Mouse (Mus musculus) T-helper 1 cell (primary cell): ENCODE results near the gene Kmt2a.

Experiments
- in situ Hi-C: fragments of 300-600 bp; cut with MboI, MseI; formaldehyde crosslinking; loops from one replicate; pipeline ENCODE4 v1.15.1; 2025; ENCODE audit warnings: high pct_unique_total_duplicates

Kmt2a gene

DNA sequence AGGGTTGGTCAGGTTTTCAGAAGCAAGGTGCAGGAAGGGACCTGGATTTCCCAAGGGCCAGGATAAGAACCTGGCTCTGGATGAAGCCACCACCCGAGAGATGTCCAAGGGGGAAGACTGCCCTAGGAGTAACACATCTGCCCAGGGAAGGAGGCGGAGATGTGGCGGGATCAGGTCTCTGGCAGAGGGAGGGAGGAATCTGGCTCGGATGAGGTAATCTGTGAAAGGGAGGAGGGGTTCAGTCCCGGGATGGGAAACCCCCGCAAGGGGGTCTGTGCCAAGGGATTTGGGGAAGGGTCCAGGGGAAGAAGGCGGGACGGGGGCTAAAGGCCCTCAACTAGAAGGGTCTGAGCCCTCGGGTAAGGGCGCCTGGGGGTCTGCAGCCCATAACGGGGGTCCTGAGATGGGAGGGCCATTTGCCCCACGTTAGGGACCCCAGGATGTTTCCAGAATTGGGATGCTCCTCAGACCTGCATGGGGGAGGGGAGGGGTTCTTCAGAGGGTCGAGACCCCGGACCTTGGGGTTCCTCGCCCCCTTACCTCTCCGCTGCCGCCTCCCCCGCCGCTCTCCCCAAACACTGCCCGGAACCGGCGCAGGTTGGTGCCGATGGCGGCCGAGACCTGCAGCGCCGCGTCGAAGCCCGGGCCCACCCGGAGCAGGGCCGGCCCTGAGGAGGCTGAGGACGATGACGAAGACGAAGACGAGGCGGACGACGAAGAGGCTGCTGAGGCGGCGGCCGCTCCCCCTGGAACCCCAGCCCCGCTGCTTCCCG lies 601 bp downstream of the Kmt2a start:
- in situ Hi-C loops, result no loop called here

DNA sequence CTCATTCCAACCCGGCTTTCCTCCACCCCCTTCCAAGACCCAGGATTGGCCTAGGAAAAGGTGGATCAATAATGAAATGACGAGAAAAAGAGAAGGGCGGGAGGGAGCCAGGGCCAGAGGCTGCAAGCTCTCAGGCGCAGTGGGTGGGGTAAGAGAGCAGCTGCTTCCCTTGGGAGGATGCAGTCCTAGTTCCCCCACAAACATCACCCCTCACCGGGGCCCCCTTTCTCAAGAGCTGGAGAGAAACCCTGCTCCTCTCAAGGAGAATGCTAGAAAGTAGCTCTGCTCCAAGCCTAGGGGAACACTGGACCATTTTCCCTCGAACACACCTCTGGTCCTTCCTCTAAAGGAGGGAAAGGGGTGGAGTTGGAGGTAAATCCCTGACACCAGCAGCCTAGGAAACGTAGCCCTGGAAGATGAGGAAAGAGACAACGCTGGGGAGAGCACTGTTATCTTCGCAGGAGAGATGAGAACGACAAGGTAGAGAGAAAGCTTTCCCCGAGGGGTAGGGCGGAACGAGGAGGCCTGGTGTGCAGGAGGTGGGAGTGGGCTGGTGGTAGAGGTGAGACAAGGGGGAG lies 1.3 kb downstream of the Kmt2a start:
- in situ Hi-C loops, result loop anchor here (5.0 kb wide), 1 partner anchor 37 kb away; no protein-coding TSS in a partner anchor

DNA sequence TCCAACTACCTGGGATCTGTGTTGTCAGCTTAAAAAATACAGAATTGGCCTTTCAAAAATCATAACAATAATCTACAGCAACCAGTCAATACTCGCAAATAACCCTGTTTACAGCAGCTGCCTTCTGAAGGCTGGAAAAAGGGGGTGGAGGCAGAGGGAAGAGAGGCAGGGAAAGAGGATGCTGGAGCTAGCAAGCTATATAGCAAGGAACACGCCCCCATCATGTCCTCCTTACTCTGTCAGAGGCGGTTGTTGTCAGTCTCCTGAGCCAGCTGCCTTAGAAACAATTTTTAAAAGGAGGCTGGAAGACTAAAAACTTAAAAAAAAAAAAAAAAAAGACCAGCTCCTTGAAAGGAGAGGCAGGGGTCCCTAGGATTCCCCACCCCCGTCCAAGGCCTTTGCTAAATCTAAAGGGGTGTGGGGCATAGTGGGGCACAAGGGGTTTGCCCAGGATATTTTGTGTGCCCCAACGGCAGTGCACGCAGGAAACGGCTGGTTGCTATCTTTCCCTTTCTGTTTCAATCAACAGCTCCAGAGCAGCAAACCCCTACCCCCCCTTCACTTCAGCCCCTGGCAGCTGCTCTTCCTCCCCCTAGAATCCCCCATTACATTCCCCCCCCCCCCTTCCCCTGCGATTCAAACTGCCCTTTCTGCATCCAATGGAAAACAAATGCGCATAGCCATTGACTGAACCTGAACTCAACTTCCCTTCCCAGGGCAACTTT lies 2.2 kb downstream of the Kmt2a start:
- in situ Hi-C loops, result loop anchor here (5.0 kb wide), 1 partner anchor 37 kb away; no protein-coding TSS in a partner anchor

DNA sequence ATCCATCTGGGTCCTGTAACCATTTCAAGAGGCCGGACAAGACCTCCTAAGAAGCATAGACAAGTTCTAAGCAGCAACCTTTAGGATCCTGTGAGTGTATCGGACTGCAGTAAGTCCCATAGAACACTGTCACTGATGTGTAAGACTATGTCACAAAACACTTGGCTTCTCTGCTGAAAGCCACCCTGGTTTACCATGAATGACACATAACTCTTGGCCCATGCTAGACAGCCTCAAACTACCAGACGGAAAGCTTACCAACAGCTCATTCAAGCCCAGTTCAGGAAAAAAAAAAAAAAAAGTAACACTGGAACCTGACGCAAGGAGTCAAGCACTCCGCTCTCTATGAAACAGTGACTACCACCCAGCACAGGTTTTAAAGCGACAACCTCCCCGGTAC lies 3.4 kb downstream of the Kmt2a start:
- in situ Hi-C loops, result loop anchor here (5.0 kb wide), 1 partner anchor 35 kb away; no protein-coding TSS in a partner anchor

DNA sequence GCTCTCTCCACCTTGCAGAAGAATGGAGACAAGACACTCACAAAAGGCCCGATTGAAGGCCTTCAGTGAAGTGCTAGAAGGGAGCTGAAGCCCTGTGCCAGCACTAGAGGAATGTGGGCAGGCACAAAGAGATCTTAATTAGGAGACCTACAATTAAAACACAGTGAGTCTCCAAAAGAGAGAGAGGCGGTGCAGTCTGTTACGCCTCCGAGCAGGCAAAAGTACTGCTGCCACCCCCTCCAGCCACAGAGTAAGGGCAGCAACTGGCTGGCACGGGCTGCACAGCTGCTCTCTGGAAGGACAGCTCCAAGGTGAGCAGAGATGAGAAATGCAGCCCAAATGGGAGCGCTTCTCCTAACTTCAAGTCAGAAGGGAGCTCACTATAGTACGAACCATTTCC lies 5.6 kb downstream of the Kmt2a start:
- in situ Hi-C loops, result loop anchor here (5.0 kb wide), 1 partner anchor 33 kb away; no protein-coding TSS in a partner anchor

DNA sequence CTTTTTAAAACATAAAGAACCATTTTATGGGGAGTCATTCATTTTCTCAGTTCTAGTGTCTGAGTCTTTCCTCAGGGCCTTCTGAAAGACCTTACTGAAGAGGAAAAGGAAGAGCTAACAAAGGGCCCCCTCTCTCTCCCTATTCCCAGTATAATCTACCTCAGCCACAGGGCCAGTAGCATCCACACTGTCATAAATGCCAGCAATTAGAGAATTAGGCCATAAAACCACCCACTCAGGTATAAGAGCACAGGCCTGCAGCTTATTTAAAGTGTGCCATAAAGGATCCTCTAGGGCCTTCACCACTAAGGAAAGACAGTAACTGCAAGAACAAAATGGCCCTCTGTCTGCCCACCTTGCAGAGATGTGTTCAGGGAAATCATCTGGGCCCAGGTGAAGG lies 6.9 kb downstream of the Kmt2a start:
- in situ Hi-C loops, result loop anchor here (5.0 kb wide), 1 partner anchor 337 kb away; no protein-coding TSS in a partner anchor

DNA sequence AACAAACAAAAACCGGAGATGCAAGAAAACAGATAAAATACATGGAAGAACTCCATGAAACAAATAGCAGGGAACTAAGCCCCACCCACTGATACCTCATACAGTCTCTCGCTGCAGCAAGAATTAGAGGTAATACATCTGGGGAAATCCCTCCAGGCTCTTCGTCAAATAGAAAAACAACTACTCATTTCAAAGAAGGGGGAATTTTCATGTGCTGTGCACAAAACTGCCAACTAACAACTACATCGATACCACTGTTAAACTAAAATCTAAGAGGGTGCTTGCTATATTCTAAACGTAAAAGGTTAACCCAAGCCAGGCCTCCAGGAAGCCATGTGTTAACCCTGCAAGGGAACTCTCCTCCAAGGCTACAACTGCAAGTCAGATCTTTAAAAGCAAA lies 7.4 kb downstream of the Kmt2a start:
- in situ Hi-C loops, result loop anchor here (5.0 kb wide), 1 partner anchor 336 kb away; no protein-coding TSS in a partner anchor

DNA sequence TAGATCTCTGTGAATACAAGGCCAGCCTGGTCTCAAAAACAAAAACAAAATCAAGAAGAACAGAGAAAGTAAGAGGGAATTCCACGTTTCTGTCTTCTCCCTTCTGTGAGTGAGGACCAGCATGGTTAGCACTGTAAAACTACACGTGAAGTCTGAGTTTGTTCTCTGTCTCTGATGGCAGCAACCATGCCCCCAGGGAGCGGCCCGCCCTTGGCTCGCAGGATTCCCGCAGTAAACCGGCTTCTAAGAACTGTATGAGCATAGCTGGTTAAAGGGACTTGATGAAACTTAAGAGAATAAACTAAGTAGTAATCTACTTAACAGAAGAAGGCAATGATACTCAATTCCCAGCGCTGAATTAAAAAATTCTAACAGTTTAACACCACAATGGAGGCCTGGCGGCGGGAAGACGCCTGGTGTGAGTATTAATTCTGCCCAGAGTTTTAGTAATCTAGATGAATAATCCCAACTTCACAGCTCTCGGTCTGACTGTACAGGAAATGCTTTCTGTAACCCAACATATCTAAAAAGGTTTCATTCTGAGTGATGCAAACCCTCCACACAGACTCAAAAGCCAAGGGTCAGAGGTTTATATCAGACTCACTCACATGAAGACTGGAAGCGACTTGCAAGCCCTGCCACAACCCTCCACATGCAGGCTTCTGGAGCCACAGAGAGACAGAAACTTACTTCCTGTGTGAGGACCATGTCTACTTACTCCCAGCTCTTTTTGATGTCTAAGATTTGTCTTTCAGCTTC lies 12.6 kb downstream of the Kmt2a start:
- in situ Hi-C loops, result no loop called here

DNA sequence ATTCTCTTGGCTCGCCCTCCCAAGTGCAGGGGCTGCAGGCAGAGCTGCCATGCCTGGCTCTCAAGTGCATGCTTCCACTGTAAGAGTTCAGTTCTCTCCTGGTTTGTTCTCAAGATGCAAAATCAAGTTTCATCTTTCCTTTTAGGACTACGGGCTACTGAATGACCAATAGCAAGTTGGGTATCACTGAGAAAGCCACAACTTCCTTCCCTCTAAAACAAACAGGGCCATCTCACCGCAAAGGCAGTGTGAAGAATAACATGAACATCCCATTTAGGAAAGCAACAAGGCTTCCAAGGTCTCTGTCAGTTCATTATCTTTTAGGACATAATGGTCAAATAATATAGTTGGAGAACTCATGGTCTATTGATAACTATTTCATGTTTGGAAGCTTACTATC lies 13.4 kb downstream of the Kmt2a start:
- in situ Hi-C loops, result no loop called here

DNA sequence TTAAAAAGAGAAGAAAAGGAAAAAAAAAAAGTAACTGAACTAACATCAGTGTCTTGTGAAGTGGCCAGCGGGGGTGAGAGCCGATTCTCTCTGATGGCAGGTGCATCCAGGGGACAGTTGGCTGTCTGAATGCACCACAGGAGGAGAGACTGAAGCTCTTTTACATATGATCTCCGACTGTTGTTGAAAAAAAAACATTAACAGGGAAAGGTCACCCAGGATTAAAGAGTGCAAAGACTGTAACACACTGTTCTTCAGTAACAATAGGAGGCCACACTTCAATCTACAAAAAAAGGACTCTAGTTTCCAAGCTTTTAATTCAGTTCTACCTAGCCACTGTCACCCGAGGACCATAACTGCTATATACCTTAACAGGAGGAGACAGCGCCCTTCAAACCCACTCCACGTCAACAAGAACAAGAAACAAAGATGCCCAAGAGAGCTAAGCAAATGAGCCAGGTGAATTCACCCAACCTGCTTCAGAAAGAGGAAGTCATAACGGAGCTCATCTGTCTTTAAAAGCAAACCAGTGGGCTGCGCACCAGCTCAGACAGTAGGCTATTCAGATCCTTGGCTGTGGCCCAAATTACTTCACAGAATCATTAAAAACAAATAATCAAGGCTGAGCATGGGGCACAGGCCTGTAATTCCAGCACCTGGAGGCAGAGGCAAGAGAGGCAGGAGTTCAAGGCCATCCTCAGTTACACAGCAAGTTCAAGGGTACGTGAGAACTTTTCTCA lies 14.4 kb downstream of the Kmt2a start:
- in situ Hi-C loops, result no loop called here

DNA sequence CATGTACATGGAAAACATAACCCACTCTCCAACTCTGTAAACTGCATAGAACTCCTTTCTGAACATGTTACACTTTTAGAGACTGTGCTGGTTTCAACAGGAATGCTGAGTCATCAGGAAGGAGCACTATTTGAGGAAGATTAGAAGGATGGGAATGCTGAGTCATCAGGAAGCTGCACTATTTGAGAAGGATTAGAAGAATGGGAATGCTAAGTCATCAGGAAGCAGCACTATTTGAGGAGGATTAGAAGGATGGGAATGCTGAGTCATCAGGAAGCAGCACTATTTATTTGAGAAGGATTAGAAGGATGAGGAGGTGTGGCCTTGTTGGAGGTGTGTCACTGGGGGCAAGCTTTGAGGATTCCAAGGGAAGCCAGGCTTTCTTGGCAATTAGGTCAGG lies 20.0 kb downstream of the Kmt2a start:
- in situ Hi-C loops, result no loop called here

DNA sequence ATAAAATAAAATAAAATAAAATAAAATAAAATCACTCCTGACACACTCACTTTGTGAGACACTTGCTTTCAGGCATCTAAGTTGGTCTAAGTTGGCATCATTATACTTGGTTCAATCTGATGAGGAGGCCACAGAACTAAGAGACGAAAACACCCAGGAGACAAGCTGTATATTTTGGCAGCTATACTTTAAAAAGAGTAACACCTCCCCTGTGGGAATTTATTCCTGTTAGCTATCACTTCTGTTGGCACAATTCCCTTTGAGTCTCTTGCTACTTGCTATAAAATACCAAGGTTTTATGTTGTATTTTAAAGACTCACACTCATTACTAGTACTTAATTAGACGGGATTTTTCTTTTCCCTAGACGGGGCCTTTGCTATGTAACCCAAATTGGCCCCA lies 22.4 kb downstream of the Kmt2a start:
- in situ Hi-C loops, result no loop called here

DNA sequence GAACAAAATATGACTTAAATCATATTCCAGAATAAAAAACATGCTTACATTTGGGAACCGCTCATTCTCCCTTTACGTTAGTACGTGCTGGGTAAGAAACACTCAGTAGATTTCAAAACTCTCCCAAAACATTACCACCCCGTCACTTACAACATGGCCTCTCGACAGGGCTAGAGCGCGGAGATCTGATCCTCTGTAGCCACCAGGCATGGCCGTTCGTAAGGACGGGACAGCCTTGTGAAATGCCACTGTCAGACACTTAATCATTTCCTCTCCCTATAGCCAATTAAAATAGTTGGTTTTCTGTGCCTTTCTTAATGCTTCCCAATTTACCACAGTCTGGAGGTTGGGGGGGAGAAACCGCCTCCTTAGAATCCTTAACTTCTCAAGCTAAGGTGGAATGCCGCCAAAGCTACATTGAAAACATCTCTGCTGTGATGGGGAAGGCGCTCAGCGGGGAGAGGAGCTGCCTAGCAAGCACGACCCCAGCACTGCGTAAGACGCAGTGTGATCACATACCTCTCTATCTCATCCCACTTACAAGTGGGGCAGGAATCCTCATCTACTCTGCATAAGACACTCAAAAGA lies 23.6 kb downstream of the Kmt2a start:
- in situ Hi-C loops, result no loop called here

DNA sequence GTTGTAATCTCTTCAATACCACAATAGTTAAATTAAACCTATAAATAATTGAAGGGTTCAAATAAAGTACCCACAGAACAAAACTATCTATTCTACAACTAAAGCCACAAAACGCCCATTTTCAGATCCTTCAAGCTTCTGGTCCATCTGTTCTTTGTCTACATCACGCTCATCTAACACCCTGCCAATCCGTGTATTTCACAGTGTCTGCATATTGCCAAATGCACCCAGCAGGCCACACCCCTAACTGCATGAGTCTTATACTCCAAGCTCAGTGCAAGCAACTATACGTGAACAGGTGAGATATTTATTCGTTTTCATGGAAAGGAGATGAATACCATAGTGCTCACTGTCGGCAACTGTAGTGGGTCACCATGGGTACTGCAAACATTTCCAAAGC lies 25.9 kb downstream of the Kmt2a start:
- in situ Hi-C loops, result no loop called here

DNA sequence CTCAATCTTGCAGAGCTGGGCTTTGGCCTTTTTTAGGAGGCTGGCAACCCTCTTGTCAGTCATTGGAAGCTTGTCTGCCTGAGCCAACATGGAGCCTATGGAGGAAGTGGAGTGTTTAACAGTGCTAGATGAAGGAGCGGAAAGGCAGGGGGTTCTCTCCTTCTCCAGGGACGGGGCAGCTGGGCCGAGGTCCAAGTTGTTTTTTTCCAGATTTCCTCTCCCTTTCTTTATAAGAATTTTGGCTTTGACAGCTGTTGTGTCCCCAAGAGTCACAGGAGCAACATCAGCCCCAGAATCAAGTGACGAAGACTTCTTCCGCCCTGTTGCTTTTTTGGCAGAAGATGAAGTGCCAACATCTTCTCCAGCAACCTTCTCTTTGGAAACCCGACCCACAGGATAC lies 33.6 kb downstream of the Kmt2a start:
- in situ Hi-C loops, result no loop called here

DNA sequence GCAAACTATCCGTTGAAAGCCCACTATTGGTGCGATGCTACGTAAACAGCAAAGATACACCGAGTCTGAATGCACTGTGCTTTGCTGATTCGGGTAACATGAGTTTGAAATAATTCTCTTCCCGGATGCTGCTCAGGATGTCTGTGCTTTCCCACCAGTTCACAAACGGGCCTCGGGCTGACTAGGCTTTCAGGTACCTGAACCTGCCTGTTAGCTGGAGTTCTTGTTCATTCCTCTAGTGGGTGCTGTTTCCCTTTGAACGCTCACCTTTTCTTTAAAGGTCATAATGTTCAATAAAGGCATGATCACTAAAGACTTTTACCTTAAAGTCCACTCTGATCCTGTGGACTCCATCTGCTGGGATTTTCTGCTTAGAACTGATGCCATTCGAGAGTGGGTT lies 39.9 kb downstream of the Kmt2a start:
- in situ Hi-C loops, result loop anchor here (5.0 kb wide), 1 partner anchor 36 kb away; no protein-coding TSS in a partner anchor

DNA sequence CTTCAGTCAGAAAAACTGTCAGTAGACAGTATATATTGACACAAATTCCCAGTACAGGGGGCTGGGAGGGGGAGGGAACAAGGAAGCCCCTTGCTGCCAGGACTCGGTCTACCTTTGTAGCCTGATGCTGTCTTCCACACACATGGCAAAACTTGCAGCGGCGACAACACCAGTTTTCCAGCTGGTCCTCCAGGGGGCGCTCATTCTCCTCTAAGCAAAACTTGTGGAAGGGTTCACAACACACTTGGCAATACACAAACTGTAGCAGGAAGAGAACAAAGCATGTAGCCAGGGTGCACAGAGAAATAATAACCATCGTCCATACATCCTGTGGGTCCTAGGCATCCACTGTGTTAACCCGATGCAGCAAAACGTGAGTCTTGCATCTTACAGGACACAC lies 44.7 kb downstream of the Kmt2a start:
- in situ Hi-C loops, result no loop called here

DNA sequence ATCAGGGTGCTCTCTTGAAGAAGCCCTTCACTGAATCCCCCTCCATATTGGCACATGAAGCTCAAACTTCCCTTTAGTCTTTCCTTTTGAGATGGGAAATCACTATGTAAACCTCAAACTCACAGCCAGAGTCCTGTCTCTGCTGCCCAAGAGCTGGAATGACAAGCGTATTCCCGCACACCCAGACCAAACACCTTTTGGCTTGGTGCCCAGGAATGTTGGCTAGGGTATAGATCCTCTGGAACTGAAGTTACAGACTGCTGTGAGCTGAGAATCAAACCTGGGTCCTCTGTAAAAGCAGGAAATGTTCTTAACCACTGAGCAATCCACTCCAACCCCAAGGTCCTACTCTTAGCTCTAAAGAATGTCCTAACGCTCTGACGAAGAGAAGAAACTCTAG lies 48.7 kb downstream of the Kmt2a start:
- in situ Hi-C loops, result no loop called here

DNA sequence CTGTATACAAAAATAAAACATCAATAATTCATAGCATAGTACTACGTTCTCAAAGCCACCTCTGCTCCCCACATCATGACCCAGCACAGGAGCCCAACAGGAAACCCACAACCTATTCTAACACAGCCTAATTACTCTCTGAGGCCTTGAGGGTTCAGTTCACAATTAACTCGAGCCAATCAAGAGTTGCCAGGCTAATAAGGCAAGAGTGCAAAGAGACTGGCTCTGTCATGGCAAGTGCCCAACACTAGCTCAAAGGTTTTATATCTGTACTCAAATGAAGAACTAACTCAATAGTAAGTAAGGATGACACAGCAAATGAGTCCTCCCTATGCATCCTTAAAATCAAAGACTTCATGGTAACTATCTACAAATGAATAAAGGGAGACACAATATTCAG lies 50.6 kb downstream of the Kmt2a start:
- in situ Hi-C loops, result no loop called here

DNA sequence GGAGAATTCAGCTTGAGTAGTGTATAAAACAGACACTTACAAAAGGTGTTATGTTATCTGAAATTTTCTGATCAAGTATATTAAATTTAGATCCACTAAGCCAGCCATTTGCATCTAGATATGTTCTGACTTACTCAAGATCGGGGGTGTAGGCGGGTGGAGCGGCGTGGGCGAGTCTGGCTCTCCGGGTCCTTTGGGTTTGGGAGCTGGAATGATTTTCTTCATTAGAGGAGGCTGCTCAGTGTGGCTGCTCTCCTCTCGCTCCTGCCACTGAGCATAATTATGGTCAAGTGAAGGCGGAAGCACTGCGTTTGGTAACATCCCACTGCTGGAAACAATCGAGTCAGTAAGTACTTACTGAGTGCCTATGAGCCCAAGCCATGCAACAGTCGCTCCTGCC lies 52.2 kb downstream of the Kmt2a start:
- in situ Hi-C loops, result loop anchor here (5.0 kb wide), 1 partner anchor 78 kb away; no protein-coding TSS in a partner anchor

DNA sequence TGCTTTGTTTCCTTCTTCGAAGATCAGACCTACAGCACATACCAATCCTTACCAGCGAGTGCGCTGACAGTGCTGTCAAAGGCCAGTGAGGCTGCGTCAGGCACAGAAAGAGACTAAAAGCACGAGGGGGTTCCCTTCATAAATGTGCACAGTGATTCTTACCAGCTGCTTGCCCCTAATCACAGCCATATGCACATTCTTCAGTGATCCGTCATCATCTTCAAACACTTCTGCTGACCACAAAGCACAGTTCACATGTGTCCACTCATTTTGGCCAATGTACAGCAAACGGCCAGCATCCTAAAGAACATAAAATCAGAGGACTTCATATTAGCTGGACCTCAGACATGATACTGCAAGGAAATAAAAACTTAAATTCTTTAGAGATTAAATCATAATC lies 54.4 kb downstream of the Kmt2a start:
- in situ Hi-C loops, result loop anchor here (5.0 kb wide), 1 partner anchor 81 kb away; no protein-coding TSS in a partner anchor
